Mouse (Mus musculus) stomach, postnatal 0 days (tissue): ENCODE measurements around the gene Spats1.

Source experiments
- CTCF ChIP-seq: IDR thresholded peaks from 2 replicates; pipeline ENCODE4 v1.5.1; 2016; ENCODE audit warnings: antibody characterized with exemption, low read depth, mild to moderate bottlenecking, moderate library complexity
- EP300 ChIP-seq: optimal IDR thresholded peaks from 2 replicates; pipeline ENCODE3; 2016; ENCODE audit warnings: antibody characterized with exemption

DNA sequence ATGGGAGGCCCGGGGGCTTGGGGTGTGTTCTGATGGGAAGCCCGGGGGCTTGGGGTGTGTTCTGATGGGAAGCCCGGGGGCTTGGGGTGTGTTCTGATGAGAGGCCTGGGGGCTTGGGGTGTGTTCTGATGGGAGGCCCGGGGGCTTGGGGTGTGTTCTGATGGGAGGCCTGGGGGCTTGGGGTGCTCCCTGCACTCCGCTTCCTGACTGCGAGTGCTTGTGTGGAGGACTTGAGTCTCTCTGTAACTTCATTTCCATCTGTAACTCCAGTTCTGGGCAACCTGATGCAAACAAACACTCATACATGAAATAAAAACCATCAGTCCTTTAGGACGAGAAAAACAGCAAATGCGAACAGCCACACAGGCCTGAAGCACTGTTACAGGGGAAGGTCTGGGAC, 16.2 kb downstream of the Spats1 start:
- TF ChIP-seq CTCF (no peak), EP300 (no peak)
